Mouse (Mus musculus): ENCODE measurements at regions not wholly inside any gene's neighbourhood (a gene's known extent, or its start where the extent isn't known, plus 50 kb on each side); places are given as distances from the start of the nearest gene placed in this dataset.

DNA sequence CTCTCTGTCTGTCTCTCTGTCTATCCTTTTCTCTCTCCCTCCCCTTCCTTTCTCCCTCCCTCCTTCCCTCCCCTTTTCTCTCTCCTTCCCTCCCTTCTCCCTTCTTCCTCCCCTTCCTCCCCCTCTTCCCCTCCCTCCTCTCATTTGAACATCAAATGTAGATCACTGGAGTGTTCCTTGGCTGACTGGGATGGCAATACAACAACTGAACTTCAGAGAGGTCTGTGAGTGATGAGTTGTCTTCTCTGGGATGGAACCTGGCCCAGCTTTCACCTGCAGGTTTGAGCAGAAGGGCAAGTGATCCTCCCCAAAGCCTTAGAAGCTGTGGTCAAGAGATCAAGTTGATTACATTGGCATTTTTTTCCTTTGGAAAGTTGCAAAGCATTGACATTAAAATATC, 169.4 kb upstream of the Tut7 start:
- no peak for TF ChIP-seq CTCF (IDR thresholded peaks at IDR 0.05)
- no peak for TF ChIP-seq EP300 (IDR thresholded peaks at IDR 0.05)
- Histone ChIP-seq H3K27me3 (replicated peaks; ENCODE audit: insufficient read depth, low read length) (no peaks in the 10 kb centered on the region), H3K4me1 (ENCODE audit: insufficient read depth, low read depth, low read length) (no peaks in the 10 kb centered on the region), H3K36me3 (ENCODE audit: insufficient read depth, low read length) (no peaks in the 10 kb centered on the region), H3K4me2 (replicated peaks; ENCODE audit: low read depth, low read length) (no peak overlapping the region), H3K27ac (ENCODE audit: low read length) (no peak overlapping the region), H3K4me3 (ENCODE audit: low read depth, low read length) (no peak overlapping the region), H3K9me3 (ENCODE audit: low read length) (no peaks in the 10 kb centered on the region), H3K9ac (replicated peaks; ENCODE audit: low read depth) (no peak overlapping the region)
- DNase-seq (ENCODE audit: low spot score) (no peak), ATAC-seq (no peak)

DNA sequence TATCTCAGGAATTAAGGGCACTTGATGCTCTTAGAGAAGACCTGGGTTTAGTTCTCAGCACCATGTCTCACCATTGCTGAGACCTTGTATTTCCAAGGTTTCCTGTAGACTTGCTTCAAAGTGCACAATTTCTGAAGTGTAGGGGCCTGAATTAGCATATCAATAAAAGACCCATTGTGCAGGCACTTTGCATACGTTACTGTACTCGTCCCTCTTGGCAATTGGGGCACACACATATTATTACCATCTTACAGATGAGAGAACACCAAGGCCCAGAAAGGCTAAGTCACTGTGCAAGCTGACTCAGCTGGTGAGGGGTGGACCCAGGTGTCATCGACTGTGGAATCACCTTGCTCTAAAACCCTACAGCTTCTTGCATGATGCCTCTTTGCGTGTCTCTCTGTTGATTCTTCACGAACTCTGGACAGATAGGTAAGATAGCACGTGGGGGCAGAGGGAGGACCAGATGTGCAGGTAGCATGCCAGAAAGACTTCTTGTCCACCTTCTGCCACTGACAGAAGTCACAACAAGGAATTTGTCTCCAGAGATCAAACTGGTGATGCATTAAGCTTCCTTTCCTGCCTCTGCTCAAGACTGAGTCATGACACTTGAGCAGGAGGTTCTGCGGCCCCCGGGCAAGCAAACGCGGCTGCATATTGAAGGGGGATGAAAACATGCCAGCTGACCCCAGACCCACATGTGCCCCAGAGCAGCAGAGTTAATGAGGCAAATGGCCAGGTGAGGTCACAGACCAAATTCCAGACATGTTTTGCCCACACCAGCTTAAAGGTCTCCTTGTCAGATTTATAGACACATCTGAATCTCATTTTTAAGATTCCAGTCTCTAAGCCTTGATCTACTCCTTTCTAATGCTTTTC, 167.7 kb upstream of the Tut7 start:
- H3K4me3 ChIP-seq (ENCODE audit: low read depth, low read length) = no peak overlapping the region
- TF ChIP-seq CTCF (IDR thresholded peaks at IDR 0.05) = no peak
- TF ChIP-seq EP300 (IDR thresholded peaks at IDR 0.05) = no peak
- DNase-seq (ENCODE audit: low spot score) (no peak), ATAC-seq (no peak)
- 58% methylated on average over 10 of the region's 10 CpGs for WGBS
- H3K9me3 ChIP-seq (ENCODE audit: low read length) = no peaks in the 10 kb centered on the region
- H3K36me3 ChIP-seq (ENCODE audit: insufficient read depth, low read length) = no peaks in the 10 kb centered on the region
- H3K4me1 ChIP-seq (ENCODE audit: insufficient read depth, low read depth, low read length) = no peaks in the 10 kb centered on the region
- no peak overlapping the region for H3K9ac ChIP-seq (replicated peaks; ENCODE audit: low read depth)
- no peak overlapping the region for H3K27ac ChIP-seq (ENCODE audit: low read length)
- H3K27me3 ChIP-seq (replicated peaks; ENCODE audit: insufficient read depth, low read length) = no peaks in the 10 kb centered on the region
- no peak overlapping the region for H3K4me2 ChIP-seq (replicated peaks; ENCODE audit: low read depth, low read length)

DNA sequence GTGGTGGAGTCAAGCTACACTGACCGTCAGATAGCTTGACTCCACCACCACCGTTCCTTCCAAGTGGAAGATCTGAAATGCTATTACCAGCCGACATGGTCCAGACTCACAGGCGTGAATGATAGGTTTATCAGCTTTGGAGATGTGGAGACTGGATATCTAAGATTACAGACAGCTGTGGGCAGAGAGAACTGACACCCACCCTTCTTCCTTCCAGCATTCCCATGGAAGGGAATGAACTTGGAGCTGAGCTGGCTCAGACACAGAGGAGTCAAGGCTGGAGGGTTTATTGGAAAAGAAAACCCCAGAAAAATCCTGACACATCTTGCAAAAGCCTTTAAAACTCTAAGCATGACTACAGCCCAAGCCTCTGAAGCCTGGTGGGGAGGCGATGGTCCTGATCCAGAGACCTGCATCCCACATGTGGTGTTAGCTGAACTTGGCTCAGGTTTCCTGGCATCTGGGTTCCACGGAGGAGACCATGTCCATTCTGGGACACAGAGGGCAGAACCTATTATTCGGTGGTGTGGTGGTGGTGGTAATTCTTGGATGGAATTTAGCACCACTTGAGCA, 165.5 kb upstream of the Tut7 start:
- no peak overlapping the region for H3K4me2 ChIP-seq (replicated peaks; ENCODE audit: low read depth, low read length)
- H3K36me3 ChIP-seq (ENCODE audit: insufficient read depth, low read length) = no peaks in the 10 kb centered on the region
- no peaks in the 10 kb centered on the region for H3K27me3 ChIP-seq (replicated peaks; ENCODE audit: insufficient read depth, low read length)
- TF ChIP-seq EP300 (IDR thresholded peaks at IDR 0.05) (no peak), CTCF (IDR thresholded peaks at IDR 0.05) (no peak)
- H3K9me3 ChIP-seq (ENCODE audit: low read length) = no peaks in the 10 kb centered on the region
- ATAC-seq = no peak
- no peak overlapping the region for H3K27ac ChIP-seq (ENCODE audit: low read length)
- no peak overlapping the region for H3K4me3 ChIP-seq (ENCODE audit: low read depth, low read length)
- H3K4me1 ChIP-seq (ENCODE audit: insufficient read depth, low read depth, low read length) = no peaks in the 10 kb centered on the region
- H3K9ac ChIP-seq (replicated peaks; ENCODE audit: low read depth) = no peak overlapping the region
- WGBS = 53% methylated on average over 7 of the region's 7 CpGs
- no peak for DNase-seq (ENCODE audit: low spot score)

DNA sequence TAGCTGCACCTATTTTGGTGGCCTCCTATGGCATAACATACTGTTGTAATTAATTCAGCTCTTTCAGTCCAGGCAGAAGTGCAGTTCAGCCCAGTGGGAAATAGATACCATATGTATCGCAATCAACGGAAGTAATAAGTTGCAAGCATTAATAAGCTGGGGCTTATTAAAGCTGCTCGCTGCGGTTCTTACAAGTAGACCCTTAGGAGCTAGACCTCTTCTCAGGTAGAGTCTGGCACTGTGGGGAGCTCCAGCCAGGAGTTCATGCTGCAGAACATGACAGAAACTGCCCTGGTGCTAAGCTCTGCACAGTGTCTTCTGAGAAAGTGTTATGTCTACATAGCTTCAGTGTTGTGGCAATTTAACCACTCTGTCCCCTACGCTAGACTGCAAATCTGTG, 153.5 kb upstream of the Tut7 start:
- H3K4me1 ChIP-seq (ENCODE audit: insufficient read depth, low read depth, low read length) = no peaks in the 10 kb centered on the region
- no peak overlapping the region for H3K4me3 ChIP-seq (ENCODE audit: low read depth, low read length)
- ATAC-seq (no peak), DNase-seq (ENCODE audit: low spot score) (no peak)
- no peak for TF ChIP-seq CTCF (IDR thresholded peaks at IDR 0.05)
- TF ChIP-seq EP300 (IDR thresholded peaks at IDR 0.05) = no peak
- H3K27me3 ChIP-seq (replicated peaks; ENCODE audit: insufficient read depth, low read length) = 0 out of 2 replicates have a peak, but pooled peaks cover 7% of the 10 kb centered on the region
- WGBS = 96% methylated on average over 5 of the region's 5 CpGs
- H3K9ac ChIP-seq (replicated peaks; ENCODE audit: low read depth) = no peak overlapping the region
- no peaks in the 10 kb centered on the region for H3K36me3 ChIP-seq (ENCODE audit: insufficient read depth, low read length)
- H3K9me3 ChIP-seq (ENCODE audit: low read length) = no peaks in the 10 kb centered on the region
- no peak overlapping the region for H3K4me2 ChIP-seq (replicated peaks; ENCODE audit: low read depth, low read length)
- no peak overlapping the region for H3K27ac ChIP-seq (ENCODE audit: low read length)

DNA sequence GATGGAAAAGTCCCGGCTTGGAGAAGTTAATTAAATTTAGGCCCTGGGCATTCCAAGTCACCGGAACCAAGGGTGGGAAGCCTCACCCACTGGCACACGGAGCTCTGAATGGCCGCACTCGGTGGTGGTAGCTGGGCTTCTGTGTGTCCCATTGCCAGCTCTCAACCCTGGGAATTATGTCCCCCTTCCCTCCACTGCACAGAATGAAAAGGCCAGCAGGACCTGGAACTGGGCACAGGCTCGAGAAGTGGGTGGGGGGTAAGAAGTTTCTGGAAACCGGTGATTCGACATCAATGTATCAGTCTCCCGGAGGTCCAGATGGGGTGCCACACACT, 149.1 kb upstream of the Tut7 start:
- peaks cover 3% of the 10 kb centered on the region; the same call in 1 of the 2 replicates for H3K4me1 ChIP-seq (ENCODE audit: insufficient read depth, low read depth, low read length)
- H3K4me3 ChIP-seq (ENCODE audit: low read depth, low read length) = no peak overlapping the region

DNA sequence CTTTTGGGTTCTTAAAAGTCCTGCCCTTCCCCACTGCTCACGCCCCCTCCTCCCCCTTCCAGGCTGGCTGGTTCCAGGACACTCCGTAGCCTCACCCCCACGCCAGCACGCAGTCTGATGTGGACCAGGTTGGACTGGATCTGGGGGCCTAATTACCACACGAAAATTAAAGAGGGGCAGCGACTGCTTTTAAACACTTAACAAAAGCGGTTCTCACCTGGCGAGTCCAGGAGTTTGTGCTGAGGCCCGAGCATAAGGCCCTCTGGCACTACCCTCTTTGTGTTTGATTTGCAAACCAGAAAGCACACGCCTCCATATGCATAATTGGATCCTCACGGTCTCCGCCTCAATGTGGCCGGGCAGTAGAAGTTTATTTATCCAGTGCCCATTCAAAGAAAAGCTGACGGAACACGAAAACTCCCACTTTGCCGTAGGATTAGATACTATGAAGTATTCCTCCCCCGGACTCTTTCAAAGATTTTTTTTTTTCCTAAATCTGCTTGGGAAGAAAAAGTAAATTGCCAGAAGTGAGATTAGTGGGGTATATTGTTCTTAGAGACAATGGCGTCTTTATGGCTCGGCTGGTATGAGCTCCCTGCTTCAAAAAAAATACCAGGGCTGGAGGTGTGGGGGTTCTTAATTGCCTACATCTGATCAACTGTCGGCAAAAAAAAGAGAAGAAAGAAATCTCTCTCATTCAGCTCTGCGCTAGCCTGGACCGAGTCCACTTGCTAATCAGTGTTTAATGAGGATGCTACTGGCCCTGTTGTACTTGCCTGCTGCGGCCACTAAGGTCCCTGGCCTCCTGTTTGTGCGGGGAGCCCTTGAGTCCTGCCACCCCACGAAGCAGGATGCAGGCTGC, 148.5 kb upstream of the Tut7 start:
- H3K9me3 ChIP-seq (ENCODE audit: low read length) = no peaks in the 10 kb centered on the region
- 11% methylated on average over 25 of the region's 25 CpGs for WGBS
- H3K4me1 ChIP-seq (ENCODE audit: insufficient read depth, low read depth, low read length) = peaks cover 3% of the 10 kb centered on the region; the same call in 1 of the 2 replicates
- no peak overlapping the region for H3K27ac ChIP-seq (ENCODE audit: low read length)
- peak overlapping the region; percentile 14; the same call in 1 of the 2 replicates for H3K4me3 ChIP-seq (ENCODE audit: low read depth, low read length)
- no peak overlapping the region for H3K9ac ChIP-seq (replicated peaks; ENCODE audit: low read depth)
- DNase-seq (ENCODE audit: low spot score) = peak; percentile 36
- H3K36me3 ChIP-seq (ENCODE audit: insufficient read depth, low read length) = no peaks in the 10 kb centered on the region
- TF ChIP-seq CTCF (IDR thresholded peaks at IDR 0.05) (no peak), EP300 (IDR thresholded peaks at IDR 0.05) (no peak)
- ATAC-seq = 0 out of 2 replicates have a peak, but pooled peaks have one; percentile 37
- H3K4me2 ChIP-seq (replicated peaks; ENCODE audit: low read depth, low read length) = peak overlapping the region; percentile 54
- H3K27me3 ChIP-seq (replicated peaks; ENCODE audit: insufficient read depth, low read length) = 0 out of 2 replicates have a peak, but pooled peaks cover 7% of the 10 kb centered on the region

More for the DNA sequence above, 149.1 kb upstream of the Tut7 start:
- Histone ChIP-seq H3K27me3 (replicated peaks; ENCODE audit: insufficient read depth, low read length) (0 out of 2 replicates have a peak, but pooled peaks cover 7% of the 10 kb centered on the region), H3K9me3 (ENCODE audit: low read length) (no peaks in the 10 kb centered on the region), H3K36me3 (ENCODE audit: insufficient read depth, low read length) (no peaks in the 10 kb centered on the region), H3K27ac (ENCODE audit: low read length) (no peak overlapping the region), H3K4me2 (replicated peaks; ENCODE audit: low read depth, low read length) (no peak overlapping the region), H3K9ac (replicated peaks; ENCODE audit: low read depth) (no peak overlapping the region)
- DNase-seq (ENCODE audit: low spot score) = no peak
- TF ChIP-seq EP300 (IDR thresholded peaks at IDR 0.05) (no peak), CTCF (IDR thresholded peaks at IDR 0.05) (no peak)
- no peak for ATAC-seq
- WGBS = 65% methylated on average over 9 of the region's 9 CpGs
